Mouse (Mus musculus) kidney, adult 2 months (tissue): Measurements from ENCODE around the gene Ints13. TPM values are rescaled to one million over a fixed set of nuclear protein-coding genes. Genes with fewer than 3 reads are reported as not detected.

Experiments
- DNase-seq: peaks from one replicate; pipeline ENCODE4 v3.0.0; 2021
- H3K27ac ChIP-seq: fragments of 200-500 bp; 2 replicates; pipeline ENCODE4 v1.5.1; 2012; ENCODE audit warnings: low read depth, low read length, control low read depth, inconsistent platforms; ENCODE audit not compliant: insufficient read depth
- H3K27me3 ChIP-seq: fragments of 200-500 bp; replicated peaks from 2 replicates; pipeline ENCODE4 v1.6.1; 2012; ENCODE audit warnings: mild to moderate bottlenecking, moderate library complexity, low read length, inconsistent platforms; ENCODE audit not compliant: control insufficient read depth, insufficient read depth
- H3K36me3 ChIP-seq: fragments of 200-500 bp; 2 replicates; pipeline ENCODE4 v1.6.1; 2012; ENCODE audit warnings: mild to moderate bottlenecking, moderate library complexity, low read length, inconsistent platforms; ENCODE audit not compliant: control insufficient read depth, insufficient read depth
- H3K4me1 ChIP-seq: fragments of 200-500 bp; 2 replicates; pipeline ENCODE4 v1.6.1; 2011; ENCODE audit warnings: low read length; ENCODE audit not compliant: control insufficient read depth, insufficient read depth
- H3K4me3 ChIP-seq: fragments of 200-500 bp; 2 replicates; pipeline ENCODE4 v1.5.1; 2011; ENCODE audit warnings: mild to moderate bottlenecking, low read depth, low read length, control low read depth; ENCODE audit not compliant: insufficient read depth
- CTCF ChIP-seq: fragments of 200-500 bp; conservative IDR thresholded peaks from 2 replicates; pipeline ENCODE4 v1.5.1; 2011; ENCODE audit warnings: low read depth, mild to moderate bottlenecking, control low read depth, low read length, moderate library complexity, mixed read lengths; ENCODE audit not compliant: insufficient read depth, insufficient read length
- POLR2A ChIP-seq: fragments of 200-500 bp; IDR thresholded peaks from one replicate; pipeline ENCODE4 v1.6.1; 2011; ENCODE audit warnings: low read depth, low read length, control low read depth
- WGBS: fragments of 180-500 bp; shearing (Covaris S2); methylation state at CpG from one replicate; pipeline ENCODE4 v1.1.7; 2018; 5-methylcytosine and 5-hydroxymethylcytosine counted together
- polyA plus RNA-seq: library from polyadenylated mRNA; depleted of rRNA; stranded (reverse); fragments of >200 nt; gene quantifications from 2 replicates; pipeline ENCODE4 v1.2.3, GENCODE M21; 2012

Ints13 gene
- polyA plus RNA-seq, 1 experiment, result 11.7 TPM

DNA sequence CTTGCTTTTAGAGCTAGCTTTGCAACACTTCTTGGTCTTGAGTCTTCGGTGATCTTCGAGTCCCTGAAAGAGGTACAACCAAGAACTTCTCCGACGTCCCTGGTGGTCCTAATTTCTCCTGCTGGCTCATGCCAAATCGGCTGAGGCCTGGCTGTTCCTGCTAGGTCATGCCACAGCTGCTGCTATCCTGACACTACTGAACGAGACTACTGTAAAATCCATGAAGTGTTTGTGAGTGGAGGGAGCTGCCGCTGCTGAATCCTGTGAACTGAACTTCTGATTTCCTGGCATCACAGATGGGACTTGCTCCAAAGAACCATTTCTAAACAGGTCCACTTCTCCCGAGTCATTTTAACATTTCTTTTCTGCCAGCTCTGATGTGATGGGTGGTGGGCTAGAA, 64.3 kb downstream of the Ints13 start:
- no peak for TF ChIP-seq CTCF
- TF ChIP-seq POLR2A, result no peak
- WGBS, result 82% methylated on average over 8 of the region's 8 CpGs
- Histone ChIP-seq H3K27ac (no peak overlapping the region), H3K27me3 (no peaks in the 10 kb centered on the region), H3K4me1 (no peaks in the 10 kb centered on the region), H3K36me3 (no peaks in the 10 kb centered on the region), H3K4me3 (no peak overlapping the region)
- no peak for DNase-seq

- Histone ChIP-seq H3K36me3 (no peaks in the 10 kb centered on the region), H3K27me3 (no peaks in the 10 kb centered on the region), H3K27ac (no peak overlapping the region), H3K4me1 (no peaks in the 10 kb centered on the region), H3K4me3 (no peak overlapping the region)
- DNase-seq, result no peak
- TF ChIP-seq POLR2A (no peak), CTCF (no peak)
- WGBS, result 63% methylated on average over 8 of the region's 8 CpGs
Measured at GRCm38 (mm10) chr6:146511511-146511910, 66.1 kb downstream of the Ints13 start.

- 94% methylated on average over 2 of the region's 2 CpGs for WGBS
Measured at GRCm38 (mm10) chr6:146509891-146510290, 67.7 kb downstream of the Ints13 start.

GRCm38 (mm10) chr6:146504459-146504858, 73.2 kb downstream of the Ints13 start:
- Histone ChIP-seq H3K36me3 (no peaks in the 10 kb centered on the region), H3K27ac (no peak overlapping the region), H3K4me3 (no peak overlapping the region), H3K27me3 (no peaks in the 10 kb centered on the region), H3K4me1 (peaks cover 5% of the 10 kb centered on the region; the same call in 1 of the 2 replicates)
- TF ChIP-seq POLR2A (no peak), CTCF (no peak)
- no peak for DNase-seq
- WGBS, result 91% methylated on average over 2 of the region's 2 CpGs

More at GRCm38 (mm10) chr6:146509891-146510290, 67.7 kb downstream of the Ints13 start:
- H3K4me1 ChIP-seq, result no peaks in the 10 kb centered on the region
- TF ChIP-seq POLR2A (no peak), CTCF (no peak)
- no peak overlapping the region for H3K4me3 ChIP-seq
- no peak for DNase-seq
- no peak overlapping the region for H3K27ac ChIP-seq
- no peaks in the 10 kb centered on the region for H3K36me3 ChIP-seq
- H3K27me3 ChIP-seq, result no peaks in the 10 kb centered on the region

DNA sequence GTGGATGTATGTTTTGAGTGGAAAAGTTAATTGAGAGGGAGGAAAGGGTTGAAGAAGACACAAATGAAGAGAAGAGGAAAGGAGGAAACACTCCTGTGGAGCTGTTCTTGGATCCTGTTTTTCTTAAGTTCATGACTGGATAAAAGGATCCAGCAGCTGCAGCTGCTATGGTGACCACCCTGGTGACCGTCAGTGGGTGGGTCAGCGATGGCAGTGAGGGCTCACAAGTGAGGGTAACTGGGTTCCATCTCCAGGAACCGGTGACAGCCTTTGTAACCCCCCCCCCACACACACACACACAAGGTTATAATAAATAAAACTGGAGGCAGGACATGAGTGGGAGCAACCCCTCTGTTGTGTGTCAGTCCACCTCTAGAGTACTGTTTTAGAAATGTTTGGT, 74.8 kb downstream of the Ints13 start:
- H3K4me3 ChIP-seq, result peak overlapping the region; percentile 63; the same call in 1 of the 2 replicates
- H3K4me1 ChIP-seq, result peaks cover 8% of the 10 kb centered on the region; the same call in 1 of the 2 replicates
- H3K27ac ChIP-seq, result no peak overlapping the region
- TF ChIP-seq POLR2A (no peak), CTCF (no peak)
- no peaks in the 10 kb centered on the region for H3K27me3 ChIP-seq
- WGBS, result 45% methylated on average over 3 of the region's 3 CpGs
- no peak for DNase-seq
- no peaks in the 10 kb centered on the region for H3K36me3 ChIP-seq

GRCm38 (mm10) chr6:146501866-146502804, 75.5 kb downstream of the Ints13 start, which contains the start of gene Itpr2:
Gene Itpr2 (minus strand): TSS chr6:146502223.
- Histone ChIP-seq H3K4me1 (peaks cover 8% of the 10 kb centered on the region; the same call in 1 of the 2 replicates), H3K36me3 (no peaks in the 10 kb centered on the region), H3K4me3 (peak within 1 kb of the TSS; percentile 63), H3K27me3 (no peaks in the 10 kb centered on the region), H3K27ac (peak within 1 kb of the TSS; percentile 71)
- DNase-seq, result peak; percentile 94
- TF ChIP-seq CTCF, result 0 out of 2 replicates have a peak, but pooled peaks have one; percentile 18
- peak; percentile 48 for TF ChIP-seq POLR2A
- under 1% methylated on average over 70 of the region's 70 CpGs for WGBS

DNA sequence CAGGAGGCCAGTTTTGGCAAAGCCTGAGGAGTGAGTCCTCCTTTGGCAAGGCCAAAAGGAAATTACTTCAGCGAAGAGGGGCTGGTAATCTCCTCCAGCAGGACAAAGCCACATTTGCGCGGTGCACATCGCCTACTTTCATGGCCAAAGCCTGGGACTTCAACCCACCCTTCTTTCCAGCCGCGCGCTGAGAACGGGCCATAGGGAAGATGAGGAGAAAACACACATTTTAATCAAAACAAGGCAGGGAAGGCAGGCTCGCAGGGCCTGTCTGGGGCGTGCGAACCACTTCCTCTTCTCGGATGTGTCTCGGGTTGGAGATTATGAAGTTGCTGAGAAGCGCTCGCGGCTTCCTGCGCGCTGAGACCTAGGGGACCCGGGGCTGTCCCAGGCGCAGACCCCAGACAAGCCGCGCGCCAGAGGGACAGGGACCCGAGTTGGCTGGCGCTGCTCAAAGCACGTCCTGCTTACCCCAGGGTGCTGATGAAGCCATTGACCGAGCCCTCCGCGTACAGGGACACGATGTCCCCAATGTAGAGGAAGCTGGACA, 76.2 kb downstream of the Ints13 start:
- Histone ChIP-seq H3K36me3 (no peaks in the 10 kb centered on the region), H3K27me3 (no peaks in the 10 kb centered on the region), H3K4me1 (peaks cover 8% of the 10 kb centered on the region; the same call in 1 of the 2 replicates), H3K27ac (peak overlapping the region; percentile 71), H3K4me3 (peak overlapping the region; percentile 63)
- DNase-seq, result peak; percentile 62
- no peak for TF ChIP-seq CTCF
- WGBS, result under 1% methylated on average over 30 of the region's 30 CpGs
